Mouse (Mus musculus) liver, adult 2 months (tissue): ENCODE data around the gene Dync1li1. TPM values are rescaled to one million over a fixed set of nuclear protein-coding genes. Genes with fewer than 3 reads are reported as not detected.

Experiments used
- DNase-seq: peaks from one replicate; pipeline ENCODE4 v3.0.0-alpha.2; 2011; ENCODE audit warnings: low read depth, low spot score; ENCODE audit errors: extremely low read depth
- H3K27ac ChIP-seq: fragments of 200-500 bp; replicated peaks from 2 replicates; pipeline ENCODE4 v1.5.1; 2012; ENCODE audit warnings: low read depth, mild to moderate bottlenecking, control low read depth, inconsistent platforms, low read length; ENCODE audit not compliant: insufficient read depth
- H3K27me3 ChIP-seq: fragments of 200-500 bp; 2 replicates; pipeline ENCODE4 v1.6.1; 2012; ENCODE audit warnings: mild to moderate bottlenecking, moderate library complexity, low read length, inconsistent platforms; ENCODE audit not compliant: control insufficient read depth, insufficient read depth
- H3K36me3 ChIP-seq: fragments of 200-500 bp; 2 replicates; pipeline ENCODE4 v1.6.1; 2012; ENCODE audit warnings: low read length, inconsistent platforms; ENCODE audit not compliant: control insufficient read depth, insufficient read depth
- H3K4me1 ChIP-seq: fragments of 200-500 bp; 2 replicates; pipeline ENCODE4 v1.6.1; 2011; ENCODE audit warnings: low read length; ENCODE audit not compliant: control insufficient read depth, insufficient read depth
- H3K4me3 ChIP-seq: fragments of 200-500 bp; 2 replicates; pipeline ENCODE4 v1.5.1; 2011; ENCODE audit warnings: low read depth, mild to moderate bottlenecking, control low read depth, low read length, moderate library complexity; ENCODE audit not compliant: insufficient read depth
- H3K79me2 ChIP-seq: fragments of 200-500 bp; 2 replicates; pipeline ENCODE4 v1.6.1; 2012; ENCODE audit warnings: inconsistent platforms, mild to moderate bottlenecking, low read length, moderate library complexity; ENCODE audit not compliant: control insufficient read depth, insufficient read depth
- H3K9ac ChIP-seq: fragments of 200-500 bp; 2 replicates; pipeline ENCODE4 v1.6.1; 2012; ENCODE audit warnings: low read depth, mild to moderate bottlenecking, control low read depth, inconsistent platforms, low read length
- CTCF ChIP-seq: fragments of 200-500 bp; IDR thresholded peaks from 2 replicates; pipeline ENCODE4 v1.5.1; 2011; ENCODE audit warnings: low read depth, low read length, control low read depth
- POLR2A ChIP-seq: fragments of 200-500 bp; IDR thresholded peaks from 2 replicates; pipeline ENCODE4 v1.6.1; 2011; ENCODE audit warnings: low read length, control low read depth; ENCODE audit not compliant: insufficient read depth; ENCODE audit errors: extremely low read depth
- WGBS: fragments of 180-500 bp; shearing (Covaris S2); methylation state at CpG from one replicate; pipeline ENCODE4 v1.1.7; 2018; 5-methylcytosine and 5-hydroxymethylcytosine counted together
- polyA plus RNA-seq: library from polyadenylated mRNA; depleted of rRNA; stranded (reverse); fragments of >200 nt; gene quantifications from 2 replicates; pipeline ENCODE4 v1.2.3, GENCODE M21; 2012
- total RNA-seq: library from RNA; depleted of rRNA; stranded (reverse); fragments of >200 nt; gene quantifications from 2 replicates; pipeline ENCODE4 v1.2.3, GENCODE M21; 2014

Dync1li1 gene
- total and polyA plus RNA-seq, 2 experiments: 4.5 to 16.1 TPM

GRCm38 (mm10) chr9:114733238-114733637 is 44.6 kb downstream of the Dync1li1 start:
- no peak overlapping the region for H3K9ac ChIP-seq
- peaks cover 24% of the 10 kb centered on the region for H3K4me1 ChIP-seq
- H3K27ac ChIP-seq: no peak overlapping the region
- 82% methylated on average over 2 of the region's 2 CpGs for WGBS
- no peaks in the 10 kb centered on the region for H3K27me3 ChIP-seq
- DNase-seq: no peak
- peaks cover 5% of the 10 kb centered on the region for H3K36me3 ChIP-seq
- TF ChIP-seq CTCF (no peak), POLR2A (no peak)
- peaks cover 33% of the 10 kb centered on the region; the same call in 1 of the 2 replicates for H3K79me2 ChIP-seq
- H3K4me3 ChIP-seq: no peak overlapping the region

GRCm38 (mm10) chr9:114736442-114736841 is 47.9 kb downstream of the Dync1li1 start:
- peaks cover 41% of the 10 kb centered on the region; the same call in 1 of the 2 replicates for H3K79me2 ChIP-seq
- no peak overlapping the region for H3K27ac ChIP-seq
- DNase-seq: peak; percentile 60
- 29% methylated on average over 11 of the region's 11 CpGs for WGBS
- peaks cover 26% of the 10 kb centered on the region for H3K4me1 ChIP-seq
- TF ChIP-seq CTCF: no peak
- TF ChIP-seq POLR2A: no peak
- H3K36me3 ChIP-seq: peaks cover 24% of the 10 kb centered on the region
- no peak overlapping the region for H3K9ac ChIP-seq
- H3K4me3 ChIP-seq: no peak overlapping the region
- H3K27me3 ChIP-seq: no peaks in the 10 kb centered on the region

- TF ChIP-seq POLR2A (no peak), CTCF (no peak)
- Histone ChIP-seq H3K9ac (no peak overlapping the region), H3K27ac (no peak overlapping the region), H3K4me1 (peaks cover 8% of the 10 kb centered on the region), H3K27me3 (no peaks in the 10 kb centered on the region), H3K4me3 (no peak overlapping the region), H3K79me2 (peaks cover 19% of the 10 kb centered on the region; the same call in 1 of the 2 replicates), H3K36me3 (peaks cover 30% of the 10 kb centered on the region)
- 88% methylated on average over 9 of the region's 9 CpGs for WGBS
- DNase-seq: no peak
Measured at GRCm38 (mm10) chr9:114740336-114740735, 51.7 kb downstream of the Dync1li1 start.

- Histone ChIP-seq H3K27me3 (no peaks in the 10 kb centered on the region), H3K9ac (no peak overlapping the region), H3K4me1 (peaks cover 5% of the 10 kb centered on the region; the same call in 1 of the 2 replicates), H3K27ac (no peak overlapping the region; the same call in 1 of the 2 replicates), H3K36me3 (peaks cover 34% of the 10 kb centered on the region), H3K4me3 (no peak overlapping the region), H3K79me2 (peaks cover 12% of the 10 kb centered on the region; the same call in 1 of the 2 replicates)
- TF ChIP-seq CTCF (no peak), POLR2A (no peak)
- WGBS: 72% methylated on average over 2 of the region's 2 CpGs
- peak; percentile 64 for DNase-seq
Measured at GRCm38 (mm10) chr9:114742731-114743130, 54.1 kb downstream of the Dync1li1 start.

GRCm38 (mm10) chr9:114745163-114745562 is 56.6 kb downstream of the Dync1li1 start:
- no peak for DNase-seq
- WGBS: 73% methylated on average over 4 of the region's 4 CpGs
- Histone ChIP-seq H3K9ac (no peak overlapping the region), H3K36me3 (peaks cover 27% of the 10 kb centered on the region), H3K4me3 (no peak overlapping the region), H3K27ac (no peak overlapping the region), H3K79me2 (peaks cover 5% of the 10 kb centered on the region; the same call in 1 of the 2 replicates), H3K27me3 (no peaks in the 10 kb centered on the region), H3K4me1 (peaks cover 3% of the 10 kb centered on the region; the same call in 1 of the 2 replicates)
- TF ChIP-seq POLR2A (no peak), CTCF (no peak)

- peaks cover 22% of the 10 kb centered on the region for H3K36me3 ChIP-seq
- H3K4me3 ChIP-seq: no peak overlapping the region
- no peak for TF ChIP-seq CTCF
- no peak for TF ChIP-seq POLR2A
- H3K27me3 ChIP-seq: no peaks in the 10 kb centered on the region
- peaks cover 3% of the 10 kb centered on the region; the same call in 1 of the 2 replicates for H3K4me1 ChIP-seq
- no peak overlapping the region for H3K27ac ChIP-seq
- no peak overlapping the region for H3K9ac ChIP-seq
- no peak for DNase-seq
- peaks cover under 1% of the 10 kb centered on the region; the same call in 1 of the 2 replicates for H3K79me2 ChIP-seq
- WGBS: 80% methylated on average over 4 of the region's 4 CpGs
Measured at GRCm38 (mm10) chr9:114745654-114746053, 57.1 kb downstream of the Dync1li1 start.
